Mouse (Mus musculus) fat pad, adult 2 months (tissue): ENCODE data around the gene Hspbap1.

Experiments
- DNase-seq: peaks from one replicate; pipeline ENCODE4 v3.0.0-alpha.2; 2011; ENCODE audit warnings: low read depth, low spot score; ENCODE audit errors: extremely low read depth

Hspbap1 gene

GRCm38 (mm10) chr16:35871048-35871851 is 101.1 kb downstream of the Hspbap1 start, which contains the start of gene Parp14:
Parp14 (minus strand) TSS chr16:35871544.
- DNase-seq, result no peak

DNA sequence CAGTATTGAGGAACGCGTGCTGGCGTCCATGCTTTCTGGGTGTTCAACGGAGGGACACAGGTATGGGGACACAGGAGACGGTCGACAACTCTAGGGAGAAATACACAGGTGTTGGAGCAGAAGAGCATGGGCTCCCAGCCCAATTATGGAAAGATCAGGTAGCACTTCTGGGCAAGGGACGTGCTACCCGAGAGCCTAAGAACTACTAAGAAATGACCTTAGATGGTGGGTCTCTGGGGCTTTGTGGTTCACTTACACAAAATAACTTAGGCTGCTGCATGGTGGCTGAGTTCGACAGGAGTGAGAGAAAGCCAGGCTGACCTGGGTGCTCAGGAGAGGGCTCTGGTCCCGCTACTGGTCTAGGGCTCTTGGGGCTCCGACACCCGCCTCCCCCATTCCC is 101.7 kb downstream of the Hspbap1 start:
- no peak for DNase-seq

DNA sequence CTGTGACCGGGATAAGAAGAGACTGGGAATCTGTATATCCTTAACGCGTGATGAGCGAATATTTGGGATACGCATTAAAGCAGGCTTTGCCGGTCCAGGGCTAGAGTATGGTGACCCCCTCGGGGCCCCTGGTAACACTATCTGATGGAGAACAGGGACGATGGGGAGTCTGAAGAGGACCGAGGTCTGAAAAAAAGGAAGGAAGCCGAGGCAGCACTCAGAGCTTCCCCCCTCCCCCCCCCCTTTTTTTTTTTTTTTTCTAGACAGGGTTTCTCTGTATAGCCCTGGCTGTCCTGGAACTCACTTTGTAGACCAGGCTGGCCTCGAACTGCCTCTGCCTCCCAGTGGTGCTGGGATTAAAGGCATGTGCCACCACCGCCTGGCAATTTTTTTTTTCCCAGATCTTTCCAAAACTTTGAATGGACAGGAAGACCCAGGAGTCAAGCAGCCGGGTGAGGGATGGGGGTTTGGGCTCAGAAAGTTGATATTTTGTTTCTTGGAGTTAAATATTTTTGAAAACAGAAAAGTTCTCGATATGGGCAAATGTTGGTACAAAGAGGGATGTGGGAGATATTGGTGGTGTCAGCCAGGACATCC is 102.3 kb downstream of the Hspbap1 start:
- DNase-seq, result no peak

DNA sequence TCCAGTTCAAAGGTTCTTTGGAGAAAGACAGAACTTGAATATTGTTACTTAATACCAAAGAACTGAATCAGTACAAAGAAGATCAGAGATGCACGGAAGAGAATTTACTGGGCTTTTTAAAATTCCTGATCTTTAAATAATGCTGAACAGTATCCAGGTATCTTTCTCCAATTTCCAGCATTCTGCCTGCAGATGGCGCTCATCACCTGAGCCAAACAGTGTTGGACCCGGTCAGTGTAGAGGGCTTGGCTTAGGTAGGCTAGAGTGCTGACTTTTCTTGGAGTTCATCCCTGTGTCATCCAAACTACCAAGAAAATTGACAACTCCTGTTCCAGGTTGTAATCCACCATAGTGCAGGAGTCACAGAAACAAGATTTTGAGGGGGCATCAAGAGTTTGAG is 104.2 kb downstream of the Hspbap1 start:
- DNase-seq, result no peak
